Mouse (Mus musculus) monocyte, adult 59 days (primary cell): ENCODE data around the gene Rhov. TPM values are rescaled to one million over a fixed set of nuclear protein-coding genes. Genes with fewer than 3 reads are reported as not detected.

Source experiments
- total RNA-seq, 2 experiments: library from RNA; stranded (reverse); gene quantifications; one replicate each; pipeline ENCODE4 v1.2.4; 2023

Rhov gene
- 1 to 10 TPM; 1.2 to 1.3 TPM for total RNA-seq

GRCm38 (mm10) chr2:119270643-119271331 lies at the start of gene Rhov:
Gene Rhov (minus strand): TSS chr2:119271272.

GRCm38 (mm10) chr2:119288270-119288882 lies 17.3 kb upstream of the Rhov start, which contains the start of gene Vps18:
Gene Vps18 (plus strand): TSS chr2:119288740.

GRCm38 (mm10) chr2:119237210-119237870 lies 33.7 kb downstream of the Rhov start, which contains the start of gene Spint1:
Gene Spint1 (plus strand): TSS chr2:119237362.

GRCm38 (mm10) chr2:119229775-119230704 lies 41.0 kb downstream of the Rhov start, which contains the start of gene Ppp1r14d:
Gene Ppp1r14d (minus strand): TSS chr2:119229906.

Other genes starting within 250 kb of the Rhov start
- 10 to 100 TPM; 10.7 to 14.7 TPM for gene Ccdc32, start 241.9 kb downstream of the Rhov start, total RNA-seq
- gene Rpusd2, start 236.5 kb downstream of the Rhov start, total RNA-seq = 1 to 10 TPM; 3.9 to 5.4 TPM
- gene Knl1, start 224.2 kb downstream of the Rhov start, total RNA-seq = 1 to 10 TPM; 1.4 to 2.3 TPM
- under 1 TPM in 1 of 2 experiments, not detected in 1; 0.18 TPM for gene Rad51, start 158.5 kb downstream of the Rhov start, total RNA-seq
- 10 to 100 TPM; 15.4 to 16.4 TPM for gene Rmdn3, start 114.2 kb downstream of the Rhov start, total RNA-seq
- gene Gchfr, start 103.5 kb downstream of the Rhov start, total RNA-seq = not detected
- not detected for gene Gm14137, start 96.8 kb downstream of the Rhov start, total RNA-seq
- gene Zfyve19, start 62.7 kb downstream of the Rhov start, total RNA-seq = 10 to 100 TPM; 23.0 to 24.6 TPM
- gene Dnajc17, start 62.5 kb downstream of the Rhov start, total RNA-seq = 10 to 100 TPM; 14.9 to 21.4 TPM
- gene Ppp1r14d, start 41.4 kb downstream of the Rhov start, total RNA-seq = not detected
- 1 to 10 TPM; 2.8 to 3.5 TPM for gene Spint1, start 33.9 kb downstream of the Rhov start, total RNA-seq
- 10 to 100 TPM; 50.9 to 55.5 TPM for gene Vps18, start 17.5 kb upstream of the Rhov start, total RNA-seq
- under 1 TPM in 1 of 2 experiments, not detected in 1; 0.27 TPM for gene Dll4, start 54.5 kb upstream of the Rhov start, total RNA-seq
- not detected for gene Chac1, start 80.0 kb upstream of the Rhov start, total RNA-seq
- gene Ino80, start 206.4 kb upstream of the Rhov start, total RNA-seq = 10 to 100 TPM; 38.1 to 39.4 TPM